Mouse (Mus musculus) A20 (cell line): ENCODE measurements around the gene Fam83g.

Experiments
- DNase-seq: peaks from one replicate; pipeline ENCODE4 v3.0.0-alpha.2; 2011; ENCODE audit warnings: low read depth, low spot score

Fam83g gene

DNA sequence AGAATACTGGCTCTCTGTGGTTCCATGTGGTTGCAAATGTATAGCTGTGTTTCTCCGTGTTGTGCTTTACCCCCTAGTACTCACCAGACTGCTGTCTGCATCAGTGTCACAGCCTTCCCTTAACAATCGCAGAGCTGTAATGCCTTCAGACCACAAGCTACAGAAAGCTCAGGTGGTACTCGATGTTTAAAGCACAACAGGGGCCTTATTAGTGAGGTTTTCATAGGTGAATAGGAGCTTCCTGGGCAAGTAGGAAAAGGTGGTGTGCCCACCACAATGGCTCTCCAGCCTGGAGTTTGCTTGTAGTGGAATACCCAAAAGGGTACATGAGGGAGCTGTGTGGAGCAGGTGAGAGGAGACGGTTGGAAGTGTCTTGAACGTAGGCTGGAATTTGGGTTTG lies 31.7 kb upstream of the Fam83g start:
- DNase-seq: peak; percentile 66

DNA sequence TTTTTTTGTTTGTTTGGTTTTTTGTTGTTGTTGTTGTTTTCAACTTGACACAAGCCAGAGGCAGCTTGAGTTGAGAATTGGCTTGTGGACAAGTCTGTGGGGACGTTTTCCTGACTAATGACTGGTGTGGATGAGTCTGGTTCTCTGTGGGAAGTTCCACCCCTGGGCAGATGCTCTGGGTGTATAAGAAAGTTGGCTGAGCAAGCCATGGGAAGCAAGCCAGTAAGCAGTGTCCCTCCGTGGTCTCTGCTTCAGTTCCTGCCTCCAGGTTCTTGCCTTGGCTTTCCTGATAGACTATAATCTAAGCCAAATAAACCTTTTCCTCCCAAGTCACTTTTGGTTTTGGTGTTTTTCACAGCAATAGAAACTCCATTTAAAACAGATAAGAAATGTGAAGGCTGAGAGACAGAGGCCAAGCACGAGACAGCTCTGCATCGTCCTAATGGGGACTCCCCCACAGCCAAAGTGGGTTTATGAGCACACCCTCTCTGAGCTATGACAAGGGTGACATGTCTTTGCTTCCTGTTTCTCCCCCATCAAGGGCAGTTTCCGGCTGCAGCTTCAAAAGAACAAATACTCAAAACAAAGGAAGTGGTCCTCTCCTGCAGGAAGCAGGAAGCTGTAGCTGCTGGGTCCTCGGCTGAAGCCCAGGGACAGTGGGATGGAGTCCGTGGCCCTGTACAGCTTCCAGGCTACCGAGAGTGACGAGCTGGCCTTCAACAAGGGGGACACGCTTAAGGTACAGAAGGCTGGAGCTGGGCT lies 31.0 kb upstream of the Fam83g start, which contains the start of gene Grap:
Grap (plus strand) TSS at position 580 of the 762 bp plus-strand sequence.
- DNase-seq: peak; percentile 92

DNA sequence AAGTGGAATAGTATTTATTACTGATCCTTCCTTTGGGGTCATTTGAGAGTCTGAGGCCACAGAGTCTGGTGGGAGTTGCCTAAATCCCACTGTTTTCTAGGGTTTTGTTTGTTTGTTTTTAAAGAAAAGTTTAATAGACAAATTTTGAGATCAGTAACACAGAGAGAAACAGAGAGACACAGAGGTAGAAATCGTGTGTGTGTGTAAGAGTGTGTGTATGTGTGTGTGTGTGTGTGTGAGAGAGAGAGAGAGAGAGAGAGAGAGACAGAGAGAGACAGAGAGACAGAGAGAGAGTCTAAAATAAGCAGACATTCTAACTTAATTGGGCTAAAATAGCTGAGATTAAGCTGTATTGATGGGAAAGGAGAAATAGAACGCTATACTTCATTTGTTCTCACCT lies 30.3 kb upstream of the Fam83g start:
- peak; percentile 35 for DNase-seq

DNA sequence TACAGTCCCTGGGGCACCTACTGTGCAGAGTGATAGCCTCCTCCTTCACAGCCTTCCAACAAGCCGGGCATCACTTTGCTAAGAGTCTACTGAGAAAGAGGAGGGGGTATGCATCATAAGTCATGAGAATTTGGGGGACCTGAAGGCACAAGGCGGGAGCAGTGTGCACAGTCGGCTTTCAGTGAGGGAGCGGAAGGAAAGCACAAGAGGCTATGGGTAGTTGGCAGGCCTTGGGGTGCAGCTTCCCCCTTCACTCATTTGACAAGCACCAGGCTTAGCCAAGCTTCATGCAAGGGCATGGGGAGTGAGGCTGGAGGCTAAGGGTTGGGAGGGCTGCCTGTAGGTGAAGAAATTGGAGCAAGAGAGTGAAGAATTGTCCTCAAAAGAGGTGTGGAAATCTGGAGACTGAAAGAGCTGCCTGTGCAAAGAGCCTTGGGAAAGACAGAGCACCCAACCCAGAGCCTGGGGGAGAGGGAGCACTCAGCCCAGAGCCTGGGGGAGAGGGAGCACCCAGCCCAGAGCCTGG lies 29.0 kb upstream of the Fam83g start:
- DNase-seq: peak; percentile 69

DNA sequence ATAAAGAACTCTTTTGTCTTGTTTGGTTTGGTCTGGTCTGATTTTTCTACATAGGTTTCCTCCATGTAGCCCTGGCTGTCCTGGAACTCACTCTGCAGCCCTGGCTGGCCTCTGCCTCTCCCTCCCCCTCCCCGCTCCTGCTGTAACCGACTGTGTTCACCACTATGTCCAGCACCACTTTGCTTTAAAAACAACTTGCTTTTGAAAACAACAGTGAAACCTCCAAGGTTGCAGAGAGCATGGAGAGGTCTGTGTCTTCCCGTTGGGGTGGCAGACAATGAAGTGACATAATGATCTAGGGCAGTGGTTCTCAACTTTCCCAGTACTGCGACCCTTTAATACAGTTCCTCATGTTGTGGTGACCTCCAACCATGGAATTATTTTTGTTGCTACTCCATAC lies 28.2 kb upstream of the Fam83g start:
- peak; percentile 69 for DNase-seq

DNA sequence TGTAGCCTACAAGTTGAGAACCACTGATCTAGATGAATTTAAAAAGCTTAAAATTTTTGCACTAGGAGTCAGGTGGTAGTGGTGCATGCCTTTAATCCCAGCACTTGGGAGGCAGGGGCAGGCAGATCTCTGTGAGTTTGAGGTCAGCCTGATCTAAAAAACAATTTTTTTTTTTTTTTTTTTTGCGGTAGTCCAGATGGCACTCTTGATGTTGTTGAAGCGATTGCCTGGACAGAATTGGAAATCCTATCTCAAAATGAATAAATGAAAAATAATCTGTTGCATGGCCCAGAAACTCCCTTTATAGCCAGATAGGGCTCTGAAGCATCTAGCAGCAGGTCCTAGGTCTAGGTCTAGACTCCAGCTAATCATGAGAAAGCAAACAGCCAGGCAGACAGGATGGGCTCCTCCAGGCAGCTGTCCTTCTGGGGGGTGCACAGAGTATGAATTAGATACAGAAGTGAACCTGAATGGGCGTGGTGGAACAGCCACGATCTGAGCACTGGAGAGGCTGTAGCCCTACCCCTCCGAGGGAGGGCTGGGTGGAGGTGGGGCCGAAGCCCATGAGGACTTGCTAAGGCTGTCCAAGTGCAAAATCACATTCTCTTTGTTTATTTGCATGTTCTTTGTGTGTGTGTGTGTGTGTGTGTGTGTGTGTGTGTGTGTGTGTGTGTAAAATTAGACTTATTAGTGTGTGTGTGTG lies 27.6 kb upstream of the Fam83g start:
- DNase-seq: peak; percentile 95

DNA sequence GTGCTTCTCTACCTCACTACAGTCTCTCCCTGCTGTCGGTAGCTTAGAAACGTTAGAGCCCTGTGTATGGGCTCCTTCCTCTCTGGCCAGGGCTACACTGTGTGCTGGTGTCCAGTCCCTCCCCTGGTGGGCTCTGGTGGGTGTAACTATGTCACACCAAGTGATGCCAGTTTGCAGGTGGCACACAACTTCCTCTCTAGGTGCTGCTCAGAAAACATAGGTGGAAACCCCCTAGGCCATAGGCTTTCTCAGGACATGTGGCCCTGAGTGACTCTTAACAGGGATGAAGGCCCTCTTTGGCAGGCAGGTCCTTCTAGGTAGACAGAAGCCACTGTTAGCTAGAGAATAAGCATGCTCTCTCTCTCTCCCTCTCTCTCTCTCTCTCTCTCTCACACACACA lies 26.5 kb upstream of the Fam83g start:
- DNase-seq: peak; percentile 83

DNA sequence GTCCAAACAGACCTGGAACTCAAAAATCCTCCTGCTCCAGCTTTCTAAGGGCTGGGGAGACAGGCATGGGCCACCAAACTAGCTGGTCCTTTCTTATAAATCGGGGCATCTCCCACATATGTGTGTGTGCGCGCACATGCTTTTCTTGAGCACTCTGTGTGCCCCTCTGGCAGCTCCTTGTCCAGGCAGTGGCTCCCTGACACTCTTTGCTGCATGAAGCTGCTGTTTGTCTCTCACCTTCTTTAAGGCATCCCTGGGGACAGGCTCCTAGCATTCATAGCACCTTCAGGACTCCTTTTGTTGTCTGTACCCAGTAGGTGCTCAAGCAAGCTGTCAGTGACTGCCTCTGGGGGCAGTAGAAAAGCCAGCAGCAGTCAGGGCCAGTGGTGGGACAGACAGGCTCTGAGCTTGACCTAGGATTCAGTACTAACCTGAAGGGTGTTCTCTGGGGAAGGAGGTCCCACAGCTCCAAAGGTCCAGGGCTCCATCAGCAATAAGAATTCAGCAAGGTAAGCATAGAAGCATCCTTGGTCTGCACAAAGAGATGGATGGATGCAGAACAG lies 25.4 kb upstream of the Fam83g start:
- DNase-seq: peak; percentile 49

DNA sequence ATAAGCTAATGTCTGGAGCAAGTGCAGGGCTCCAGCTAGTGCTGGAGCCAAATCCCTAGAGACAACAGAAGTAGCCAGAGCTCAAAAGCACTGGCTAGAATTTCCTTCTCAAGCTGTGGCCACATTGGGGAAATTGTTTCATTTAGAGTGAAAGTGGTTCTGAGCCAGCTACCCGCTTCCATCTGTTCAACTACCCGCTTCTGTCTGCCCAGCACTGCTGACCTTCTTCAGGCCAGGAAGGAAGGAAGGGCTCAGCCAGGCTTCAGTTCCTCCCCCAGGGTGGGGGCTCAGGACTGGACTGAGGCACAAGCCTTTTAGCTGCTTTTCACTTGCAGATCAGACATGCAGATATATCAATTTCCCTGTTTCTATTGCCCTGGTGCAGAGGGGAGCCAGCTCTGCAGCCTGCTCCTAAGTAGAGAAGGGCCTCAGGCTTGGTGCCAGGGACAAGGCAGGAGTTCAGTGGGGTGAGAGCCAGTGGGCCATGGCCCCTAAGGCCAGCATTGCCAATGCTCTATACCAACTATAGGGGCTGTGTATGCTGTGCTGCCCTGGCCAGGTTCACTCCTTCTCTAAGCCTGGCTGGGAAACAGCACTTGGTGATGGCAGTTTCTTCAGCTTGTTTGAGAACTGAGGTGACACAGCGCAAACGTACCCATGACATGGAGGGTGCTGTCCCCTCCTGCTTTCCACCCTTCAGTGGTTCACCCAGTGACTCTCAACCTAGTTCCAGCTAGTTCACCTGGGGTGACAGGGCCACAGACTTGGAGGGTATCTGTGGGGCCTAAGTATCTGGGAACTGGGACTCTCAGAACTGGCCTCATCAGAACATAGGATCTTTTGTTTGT lies 24.7 kb upstream of the Fam83g start:
- DNase-seq: peak; percentile 54

DNA sequence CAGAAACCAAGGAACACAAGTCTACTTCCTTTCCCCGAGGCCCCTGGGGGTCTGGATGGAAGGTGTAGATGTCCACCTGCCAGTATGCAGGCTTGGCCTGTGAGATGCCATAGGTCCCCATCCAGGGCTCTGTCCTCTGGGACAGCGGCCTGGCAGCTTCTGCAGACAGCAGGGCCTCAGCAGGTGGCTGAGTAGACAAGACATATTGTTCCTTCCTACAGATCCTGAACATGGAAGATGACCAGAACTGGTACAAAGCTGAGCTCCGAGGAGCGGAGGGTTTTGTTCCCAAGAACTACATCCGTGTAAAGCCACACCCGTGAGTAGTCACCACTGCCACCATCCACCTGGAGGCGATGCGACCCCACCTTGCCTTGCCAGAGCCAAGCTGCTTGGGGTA lies 23.9 kb upstream of the Fam83g start:
- peak; percentile 19 for DNase-seq

DNA sequence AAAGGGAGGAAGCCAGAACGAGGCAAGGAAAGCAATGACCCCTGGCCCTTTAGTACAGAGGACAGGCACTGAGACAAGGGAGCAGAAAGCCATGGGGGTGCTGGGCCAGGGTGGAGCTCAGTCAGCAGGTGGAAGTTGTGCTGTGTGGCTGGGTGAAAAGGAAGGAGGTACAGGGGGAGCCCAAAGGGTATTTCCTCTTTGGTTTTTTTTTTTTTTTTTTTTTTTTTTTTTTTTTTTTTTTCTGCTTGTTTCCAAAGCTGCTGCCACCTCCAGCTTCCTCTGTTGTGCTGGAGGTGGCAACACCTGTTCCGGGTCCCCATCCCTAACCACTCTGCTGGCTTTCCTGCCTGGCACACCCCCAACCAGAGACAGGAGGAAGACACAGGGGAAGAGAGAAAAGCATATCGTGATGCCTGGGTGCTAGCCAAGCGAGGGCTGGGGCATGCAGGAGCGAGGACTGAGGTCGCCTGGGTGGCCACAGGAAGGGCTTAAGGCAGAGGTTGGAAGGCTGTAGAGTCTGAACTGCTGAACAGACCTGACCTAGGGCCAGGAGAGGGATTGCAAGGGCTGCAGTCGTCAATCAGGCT lies 23.0 kb upstream of the Fam83g start:
- peak; percentile 71 for DNase-seq

DNA sequence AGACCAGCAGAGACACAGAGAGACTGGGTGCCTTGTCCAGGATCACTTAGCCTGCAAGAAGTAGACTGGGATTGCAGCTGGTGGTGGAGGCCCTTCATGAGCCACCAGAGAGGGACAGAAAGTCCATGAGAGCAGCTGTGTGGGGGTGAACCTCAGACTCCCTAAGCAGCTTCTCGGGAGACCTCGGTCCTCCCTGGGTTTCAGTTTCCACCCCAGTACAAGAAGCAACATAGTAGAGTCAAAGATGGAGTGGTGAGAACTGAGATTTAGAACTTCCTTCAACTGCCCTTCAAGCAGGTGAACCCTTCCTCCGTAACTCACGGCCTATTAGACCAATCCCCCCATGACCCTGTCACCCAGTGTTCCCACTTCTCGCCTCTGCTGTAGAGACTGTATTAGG lies 21.7 kb upstream of the Fam83g start:
- no peak for DNase-seq

DNA sequence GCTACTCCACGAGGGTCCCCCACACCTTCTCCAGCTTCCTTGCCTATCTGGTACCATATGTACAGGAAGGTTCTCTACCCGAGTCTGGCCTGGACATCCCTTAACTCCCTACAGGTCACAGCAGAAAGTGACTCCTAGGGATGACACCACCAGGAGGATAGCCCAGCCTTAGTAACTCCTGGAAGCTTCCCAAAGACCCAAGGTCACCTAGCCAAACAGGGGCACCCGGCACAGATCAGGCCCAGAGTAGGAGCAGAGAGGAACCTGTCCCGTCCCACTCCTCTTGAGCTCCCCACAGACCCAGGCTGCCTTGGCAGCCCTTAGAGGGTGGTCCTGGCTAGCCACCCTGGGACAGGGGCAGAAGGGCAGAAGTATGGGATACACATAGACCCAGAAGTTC lies 18.5 kb upstream of the Fam83g start:
- DNase-seq: peak; percentile 13

DNA sequence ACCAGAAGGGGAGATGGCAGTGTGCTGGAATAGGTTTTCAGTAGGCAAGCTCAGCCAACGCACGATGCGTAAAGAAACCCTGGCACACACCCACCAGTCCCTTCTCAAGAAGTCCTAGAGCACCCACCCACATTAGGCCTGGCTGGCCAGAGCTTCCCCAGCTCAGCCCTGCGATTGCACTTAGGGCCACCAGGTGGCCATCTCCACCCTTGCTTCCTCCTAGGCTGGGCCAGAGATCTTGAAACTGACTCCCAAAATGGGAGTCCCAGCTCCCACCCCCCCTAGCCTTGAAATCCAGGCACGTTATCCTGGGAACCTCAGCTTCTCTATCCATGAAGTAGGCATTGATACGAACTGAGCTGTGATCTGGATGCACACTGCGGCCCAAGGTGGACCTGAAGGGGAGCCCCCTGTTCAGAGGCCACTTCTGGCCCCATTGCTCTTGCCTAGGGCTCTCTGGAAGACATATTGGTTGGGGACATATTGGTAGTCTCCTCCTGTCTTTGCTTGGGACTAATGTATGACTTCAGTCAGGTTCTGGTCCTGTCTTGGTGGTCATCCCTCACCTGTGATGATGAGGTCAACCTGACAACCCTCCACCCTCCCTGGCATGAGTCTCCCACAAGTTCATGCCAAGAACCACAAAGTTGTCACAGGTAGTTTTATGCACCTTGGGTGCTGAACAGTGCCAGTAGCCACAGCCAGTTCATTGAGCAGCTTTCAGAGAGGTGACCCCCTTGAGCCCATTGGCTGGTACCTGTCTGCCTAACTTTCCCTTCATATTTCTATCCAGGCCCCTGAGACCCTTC lies 17.7 kb upstream of the Fam83g start:
- DNase-seq: peak; percentile 64

DNA sequence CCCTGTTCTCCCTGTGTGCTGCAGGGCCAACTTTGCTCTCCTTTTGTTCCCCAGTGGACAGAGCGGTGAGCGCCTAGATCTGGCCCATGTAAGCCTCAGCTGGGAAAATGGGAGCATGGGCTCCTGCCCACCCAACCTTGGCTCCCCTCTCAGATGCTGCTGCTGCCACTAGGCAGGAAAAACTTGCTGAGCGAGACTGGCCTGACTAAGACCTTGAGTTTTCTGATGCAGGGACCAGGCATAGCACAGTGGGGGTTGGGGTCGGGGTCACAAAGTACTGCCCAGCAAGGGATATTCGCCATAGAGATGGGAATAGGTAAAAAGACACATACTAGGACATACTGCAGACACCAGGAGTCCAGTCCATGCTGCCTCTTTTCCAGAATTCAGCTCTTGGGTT lies 16.6 kb upstream of the Fam83g start:
- DNase-seq: no peak

DNA sequence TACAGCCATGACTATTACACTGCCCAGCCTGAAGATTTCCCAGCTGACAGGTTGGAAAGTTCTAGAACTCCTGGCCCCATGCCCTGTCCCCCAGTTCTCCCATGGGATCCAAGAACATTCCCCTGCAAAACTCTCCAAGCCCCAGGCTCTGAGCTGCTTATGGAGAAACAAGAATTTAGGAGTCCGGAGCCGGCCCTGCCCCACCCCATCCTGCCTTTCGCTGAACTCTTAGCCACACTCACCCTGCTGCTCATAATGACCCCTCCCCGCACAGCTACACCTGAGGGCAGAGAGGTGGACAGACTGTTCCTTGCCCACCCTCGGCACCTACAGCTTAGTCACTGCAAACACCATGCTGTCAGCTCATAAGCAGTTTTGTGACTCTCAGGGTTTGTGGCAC lies 16.1 kb upstream of the Fam83g start:
- no peak for DNase-seq

DNA sequence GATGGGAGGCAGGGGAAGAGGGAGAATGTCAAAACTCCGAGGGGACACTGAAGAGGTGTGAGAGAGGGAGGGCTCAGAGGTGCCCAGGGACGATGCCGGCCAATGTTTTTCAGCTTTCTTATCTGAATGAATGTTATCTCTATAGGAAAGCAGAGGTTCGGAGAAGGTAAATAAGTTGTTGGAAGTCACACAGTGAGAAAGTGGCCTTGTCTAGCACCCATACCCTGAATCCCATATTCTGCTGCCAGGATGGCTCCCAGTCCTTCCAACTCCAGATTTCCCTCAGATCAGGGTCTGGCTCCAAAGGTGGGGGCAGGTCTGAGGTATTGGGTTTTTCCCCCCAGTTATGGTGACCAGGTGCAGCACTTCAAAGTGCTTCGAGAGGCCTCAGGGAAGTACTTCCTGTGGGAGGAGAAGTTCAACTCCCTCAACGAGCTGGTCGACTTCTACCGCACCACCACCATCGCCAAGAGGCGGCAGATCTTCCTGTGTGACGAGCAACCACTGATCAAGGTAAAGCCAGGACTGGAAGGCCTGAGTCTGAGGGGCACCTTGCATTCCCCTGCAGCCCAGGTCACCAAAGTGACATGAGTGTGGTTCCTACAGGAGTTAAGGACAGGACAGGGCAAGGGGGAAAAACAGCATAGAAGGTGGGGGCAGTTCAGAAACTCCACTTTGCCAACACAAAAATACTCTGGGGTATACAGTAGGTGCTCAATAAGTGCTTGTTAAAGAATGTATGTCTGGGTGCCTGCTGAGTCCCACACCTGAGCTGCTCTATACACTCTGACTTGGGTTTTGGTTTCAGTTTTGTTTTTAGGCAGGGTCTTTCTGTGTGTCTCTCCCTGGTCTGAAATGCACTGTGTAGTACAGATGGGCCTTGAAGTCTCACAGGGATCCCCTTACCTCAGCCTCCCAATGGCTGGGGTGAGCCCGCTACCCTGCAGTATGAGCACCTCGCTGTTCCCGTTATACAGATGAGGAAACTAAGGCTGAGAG lies 14.1 kb upstream of the Fam83g start:
- DNase-seq: no peak

DNA sequence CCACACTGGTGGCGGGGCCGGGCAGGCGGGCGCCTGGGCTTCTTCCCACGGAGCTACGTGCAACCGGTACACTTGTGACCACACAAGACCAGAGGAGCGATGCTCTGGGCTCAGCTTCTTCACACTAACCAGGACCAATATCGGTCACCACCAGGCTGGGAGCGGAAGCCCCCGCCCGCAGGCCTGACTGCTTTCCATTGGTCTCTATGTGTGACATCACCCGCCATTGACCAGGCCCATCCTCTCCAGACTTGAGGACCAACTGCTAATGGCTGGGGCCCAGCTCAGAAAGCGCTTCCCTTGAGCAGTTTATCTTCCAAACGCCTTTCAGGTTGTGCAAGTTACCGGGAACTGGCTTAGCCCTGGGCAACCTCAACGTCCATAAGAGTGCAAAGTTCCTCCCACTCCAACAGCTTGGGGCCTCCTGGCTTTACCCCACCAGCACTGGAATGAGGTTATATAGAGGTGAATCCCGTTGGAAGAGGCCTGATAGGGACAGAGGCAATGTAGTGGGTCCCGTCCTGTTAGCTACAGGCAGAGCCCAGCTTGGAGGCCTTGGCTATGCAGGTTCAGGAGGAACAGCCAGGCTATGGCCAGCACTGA lies 12.0 kb upstream of the Fam83g start:
- no peak for DNase-seq

DNA sequence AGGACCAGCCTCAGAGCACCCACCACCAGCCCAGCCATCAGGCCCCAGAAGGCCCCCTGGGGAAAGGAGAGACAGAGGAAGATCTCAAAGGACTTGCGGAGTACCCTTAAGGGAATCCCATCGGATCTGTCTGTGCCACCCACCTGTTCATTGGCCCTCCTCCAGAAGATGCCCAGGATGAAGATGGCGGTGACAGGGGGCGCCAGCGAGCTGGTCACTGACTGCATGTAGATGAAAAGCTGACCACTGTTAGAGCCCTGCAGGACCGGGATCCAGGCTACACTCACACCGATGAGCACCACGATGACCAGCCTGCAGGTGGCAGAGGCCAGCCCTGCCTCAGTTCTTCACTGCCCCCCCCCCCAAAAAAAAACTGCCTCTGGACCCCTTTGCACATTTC lies 10.2 kb upstream of the Fam83g start:
- peak; percentile 45 for DNase-seq
